Mouse (Mus musculus) mouse trophoblast stem cell (cell line): Measurements from ENCODE around the gene Dab1.

Experiments
- in situ Hi-C, 2 experiments: fragments of 300-500 bp; cut with MseI, MboI; formaldehyde crosslinking; loops; 2 replicates in 1 of 2; 3 replicates in 1 of 2; pipeline ENCODE4 v1.15.1; 2025

Dab1 gene

DNA sequence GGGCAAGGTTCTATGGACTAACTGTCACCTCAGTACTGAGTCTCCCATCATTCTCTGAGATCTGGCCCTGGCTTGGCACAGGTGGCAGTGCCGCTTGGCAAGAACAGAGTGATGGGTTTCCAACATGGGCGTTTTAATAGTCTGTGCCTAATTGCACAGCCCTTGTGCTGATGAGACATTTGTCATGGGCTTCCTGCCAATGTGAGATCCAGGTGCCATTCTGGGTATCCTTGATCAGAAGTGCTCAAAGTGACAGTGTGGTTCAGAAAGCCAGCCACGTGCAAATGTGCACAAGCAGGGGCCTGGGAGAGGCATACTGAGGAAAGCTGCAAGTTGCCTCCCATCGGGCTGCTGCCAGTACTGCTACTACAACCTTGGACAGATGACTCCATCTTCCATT is 203.5 kb downstream of the Dab1 start:
- in situ Hi-C loops: no loop called here

DNA sequence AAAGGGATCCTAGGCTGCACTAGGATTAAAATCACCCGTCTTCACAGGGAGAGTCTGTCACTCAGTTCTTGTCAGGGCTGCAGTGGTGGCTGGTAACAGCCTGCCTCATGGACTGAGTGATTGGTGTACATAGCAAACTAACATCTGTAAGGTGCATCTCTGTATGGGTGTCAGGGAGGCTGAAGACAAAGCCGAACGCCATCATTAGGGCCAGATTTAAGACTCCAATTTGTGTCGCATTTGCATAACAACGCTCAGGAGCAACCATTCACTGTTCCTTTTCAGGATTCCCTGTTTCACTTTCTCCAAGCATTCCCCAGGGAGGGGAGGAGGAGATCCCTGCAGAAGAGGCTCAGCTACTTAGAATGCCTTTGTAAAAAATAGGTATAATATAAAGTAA is 219.2 kb downstream of the Dab1 start:
- in situ Hi-C loops: no loop called here

DNA sequence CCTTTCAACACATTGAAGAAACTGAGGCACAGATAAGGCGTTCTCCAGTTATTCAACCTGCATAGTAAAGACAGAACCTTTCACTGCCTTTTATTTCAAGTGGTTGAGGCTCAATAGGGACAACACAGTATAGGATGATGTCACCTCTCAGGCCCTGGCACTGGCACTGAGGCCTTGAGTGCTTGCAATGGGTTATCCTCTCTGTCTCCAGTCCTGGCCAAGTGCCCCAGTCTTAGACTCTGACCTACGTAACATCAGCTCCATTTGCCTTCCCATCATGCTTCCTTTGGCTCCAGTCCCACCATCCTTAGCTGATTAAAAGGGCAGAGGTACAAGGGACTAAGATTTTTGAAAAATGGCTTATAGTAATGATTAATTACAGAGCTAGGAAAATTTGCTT is 220.4 kb downstream of the Dab1 start:
- in situ Hi-C loops: no loop called here

DNA sequence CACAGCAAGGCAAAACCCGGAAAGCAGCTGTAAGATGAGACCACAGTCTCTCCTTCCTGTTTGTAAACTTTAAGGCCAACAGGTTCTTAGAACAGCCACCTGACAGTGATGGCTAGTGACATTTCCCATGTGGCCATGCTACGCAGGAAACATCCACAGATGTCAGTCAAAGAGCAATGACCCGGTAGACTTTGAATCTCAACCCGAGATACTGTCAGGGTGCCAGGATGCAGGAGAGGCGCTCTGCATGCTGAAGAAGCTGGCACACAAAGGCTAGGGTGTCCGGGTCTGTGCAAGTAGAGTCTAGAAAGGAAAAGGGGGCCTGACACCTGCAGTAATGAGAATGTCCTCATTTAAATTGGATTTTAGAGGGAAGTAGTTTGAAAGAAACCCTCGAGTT is 222.0 kb downstream of the Dab1 start:
- in situ Hi-C loops: no loop called here

DNA sequence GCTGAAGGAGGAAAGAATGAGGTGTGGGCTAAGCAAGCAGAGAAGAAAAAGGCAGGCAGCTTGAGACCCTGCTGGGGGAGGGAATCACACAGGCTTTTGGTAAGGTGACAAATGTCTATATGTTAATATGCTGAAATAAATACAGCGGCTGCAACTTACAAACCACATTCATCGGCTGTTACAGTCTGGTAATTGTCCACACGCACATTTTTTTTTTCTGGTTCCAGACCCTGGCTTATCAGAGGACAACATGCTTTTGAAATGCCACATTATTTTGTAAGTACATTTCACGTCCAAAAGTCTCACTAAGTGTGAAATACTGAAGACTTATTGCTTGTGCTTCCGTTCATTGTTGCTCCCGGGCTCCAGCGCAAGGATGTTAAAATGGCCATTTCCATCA is 225.5 kb downstream of the Dab1 start:
- in situ Hi-C loops: no loop called here

DNA sequence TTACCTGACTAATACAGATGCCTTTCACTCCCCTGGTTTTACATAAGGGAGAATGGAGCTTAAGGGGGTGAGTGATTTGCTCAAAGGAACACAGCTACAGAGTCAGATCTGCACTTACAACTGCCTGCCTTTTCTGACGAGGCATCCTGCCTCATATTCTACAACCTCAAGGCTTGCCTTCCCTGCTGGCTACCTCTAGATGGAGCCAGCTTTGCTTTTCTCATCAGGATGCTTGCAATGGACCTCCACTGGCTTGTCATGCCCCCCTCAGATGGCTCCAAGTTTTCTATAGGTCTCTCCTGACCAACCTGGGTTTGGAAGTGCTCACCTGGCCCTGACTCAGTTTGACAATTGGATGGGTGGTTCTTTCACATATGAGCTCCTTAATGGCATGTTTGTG is 238.0 kb downstream of the Dab1 start:
- in situ Hi-C loops: no loop called here

DNA sequence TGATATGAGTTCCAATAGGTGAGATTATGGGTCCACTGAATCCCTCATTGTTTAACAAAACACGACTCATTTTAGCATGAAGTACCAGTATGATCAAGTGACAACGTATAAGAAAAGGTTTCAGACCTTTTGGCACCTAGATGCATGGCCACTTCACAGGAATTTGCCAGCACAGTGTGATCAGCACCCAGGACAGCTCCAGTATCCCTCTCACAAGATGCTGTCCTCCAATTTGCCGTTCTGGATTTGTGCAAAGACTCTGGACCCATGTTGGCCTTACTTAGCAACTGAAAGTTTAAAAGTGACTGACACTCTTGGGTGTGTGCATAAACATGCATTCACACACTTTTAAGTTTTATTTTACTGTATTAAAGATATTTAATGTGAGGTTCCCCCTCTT is 256.4 kb downstream of the Dab1 start:
- in situ Hi-C loops: no loop called here

DNA sequence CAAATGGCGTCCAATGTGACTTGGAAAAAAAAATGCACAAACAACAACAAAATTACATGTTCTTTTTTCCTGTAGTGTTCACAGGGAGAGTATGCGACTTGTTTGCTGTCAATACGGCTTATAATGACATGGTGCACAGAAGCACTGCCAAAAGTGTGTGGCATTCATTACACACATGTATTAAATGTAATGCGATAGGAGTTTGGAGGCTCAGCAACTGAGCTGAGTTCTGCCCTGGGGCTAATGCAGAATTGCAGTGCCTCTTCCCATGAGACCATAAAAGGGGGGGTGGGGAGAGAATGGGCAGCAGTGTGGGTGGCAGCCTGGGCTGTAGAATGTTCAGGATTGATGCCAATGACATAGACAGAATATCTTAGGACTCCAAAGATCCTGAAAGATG is 259.7 kb downstream of the Dab1 start:
- in situ Hi-C loops: no loop called here

DNA sequence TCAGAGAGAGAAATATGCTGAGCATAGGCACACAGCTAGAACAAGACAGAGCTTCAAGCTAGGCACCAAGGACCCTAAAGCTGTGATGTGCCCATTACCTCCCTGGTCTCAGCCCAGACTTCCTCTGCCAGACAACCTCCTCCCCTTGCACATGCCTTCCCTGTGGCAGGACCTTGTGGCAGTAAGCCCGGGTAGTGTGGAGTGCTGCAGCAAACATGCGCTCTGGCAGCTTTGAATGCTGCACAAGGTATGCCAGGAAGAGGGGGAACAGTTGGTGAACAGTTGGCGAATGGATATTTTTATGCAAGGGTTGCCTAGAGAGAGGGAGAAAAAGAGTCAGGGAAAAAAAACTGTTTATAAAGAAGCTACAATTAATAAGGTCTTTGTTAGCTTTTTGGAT is 262.5 kb downstream of the Dab1 start:
- in situ Hi-C loops: no loop called here

DNA sequence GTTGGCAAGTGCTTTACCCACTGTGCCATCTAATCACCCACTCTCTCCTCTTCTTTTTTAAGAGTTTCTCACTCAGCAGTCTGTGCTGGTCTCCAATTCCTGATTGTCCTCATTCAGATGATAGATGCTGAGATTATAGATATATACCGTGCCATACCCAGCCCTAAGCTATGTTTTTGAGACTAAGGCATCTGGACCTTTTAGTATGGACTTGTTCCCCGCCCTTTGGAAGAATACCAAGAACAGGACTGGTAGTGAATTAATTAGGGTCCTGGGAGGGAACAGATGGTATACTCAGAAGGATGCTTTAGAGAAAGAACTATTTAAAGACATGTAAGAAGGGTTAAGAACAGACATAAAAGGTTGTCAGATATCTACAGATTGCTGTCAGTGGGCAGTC is 268.9 kb downstream of the Dab1 start:
- in situ Hi-C loops: no loop called here

DNA sequence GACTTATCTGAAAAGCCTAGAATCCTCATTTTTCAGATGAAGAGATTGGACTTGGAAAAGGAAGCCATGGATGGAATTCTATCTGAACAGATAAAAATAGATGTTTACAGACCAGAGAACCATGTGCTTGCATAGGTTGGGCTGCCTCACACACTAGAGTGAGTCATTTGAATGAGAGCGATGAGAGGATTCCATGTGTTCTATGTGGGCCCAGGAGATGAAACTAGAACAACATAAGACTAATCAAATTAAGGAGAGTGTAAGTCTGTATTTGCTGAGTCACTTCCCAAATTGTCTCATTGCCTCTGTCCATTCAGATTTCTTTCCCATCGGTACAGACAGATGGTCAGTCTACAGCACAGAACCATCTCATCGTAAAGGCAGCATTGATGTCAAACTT is 270.0 kb downstream of the Dab1 start:
- in situ Hi-C loops: no loop called here

DNA sequence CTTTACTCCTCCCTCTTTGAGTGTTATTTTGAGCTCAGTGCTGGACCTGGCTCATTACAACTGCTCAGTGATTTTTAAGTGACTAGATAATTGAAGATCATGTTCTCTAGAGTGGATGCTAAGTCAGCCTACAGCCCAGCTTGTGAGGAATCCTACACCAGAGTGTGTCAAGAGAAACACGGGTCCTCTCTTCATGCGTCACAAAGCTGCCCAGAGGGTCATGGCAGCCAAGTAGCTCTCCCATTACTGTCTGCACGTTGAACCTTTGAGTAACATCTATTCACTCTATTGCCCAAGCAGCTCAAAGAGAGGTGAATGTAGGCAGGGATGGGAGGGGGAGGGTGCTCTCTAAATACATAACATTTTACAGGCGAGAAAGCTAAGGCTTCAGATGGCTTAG is 277.6 kb downstream of the Dab1 start:
- in situ Hi-C loops: no loop called here

DNA sequence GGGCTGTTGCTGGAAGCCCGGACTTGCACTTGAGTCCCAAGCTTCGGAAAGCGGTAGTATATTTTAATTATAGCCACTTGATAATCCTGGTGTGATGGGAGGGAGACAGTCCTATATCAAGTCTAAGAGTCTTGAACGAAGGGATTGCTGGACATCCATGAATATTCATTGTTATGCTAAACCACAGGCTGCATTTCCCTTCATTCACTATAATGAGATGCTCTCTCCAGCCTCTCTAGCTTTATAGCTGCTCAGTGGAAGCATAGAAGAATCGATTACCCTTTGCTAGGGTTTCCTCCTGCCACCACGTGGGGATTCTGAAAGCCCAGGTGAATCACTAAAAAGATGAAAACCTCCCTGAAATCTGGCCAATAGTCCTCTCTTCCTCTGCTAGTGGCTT is 278.5 kb downstream of the Dab1 start:
- in situ Hi-C loops: no loop called here

DNA sequence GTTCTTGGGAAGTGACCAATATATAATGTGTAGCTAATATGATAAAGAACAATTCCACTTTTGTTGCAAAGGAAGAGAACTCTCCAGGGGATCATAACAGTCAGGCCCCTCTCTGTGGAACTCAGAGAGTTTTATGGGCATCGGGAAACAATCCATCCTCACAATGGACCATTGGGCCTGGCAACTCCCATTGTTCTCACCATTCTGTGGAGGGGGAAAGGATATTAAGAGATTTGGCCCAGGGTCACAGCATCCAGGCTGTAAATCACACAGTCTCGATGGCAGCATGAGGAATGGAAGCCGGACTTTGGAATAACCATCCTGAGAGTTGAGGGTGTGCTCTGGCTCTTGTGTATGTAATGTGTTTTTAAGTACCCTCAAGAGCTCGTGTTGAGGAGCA is 292.3 kb downstream of the Dab1 start:
- in situ Hi-C loops: no loop called here

DNA sequence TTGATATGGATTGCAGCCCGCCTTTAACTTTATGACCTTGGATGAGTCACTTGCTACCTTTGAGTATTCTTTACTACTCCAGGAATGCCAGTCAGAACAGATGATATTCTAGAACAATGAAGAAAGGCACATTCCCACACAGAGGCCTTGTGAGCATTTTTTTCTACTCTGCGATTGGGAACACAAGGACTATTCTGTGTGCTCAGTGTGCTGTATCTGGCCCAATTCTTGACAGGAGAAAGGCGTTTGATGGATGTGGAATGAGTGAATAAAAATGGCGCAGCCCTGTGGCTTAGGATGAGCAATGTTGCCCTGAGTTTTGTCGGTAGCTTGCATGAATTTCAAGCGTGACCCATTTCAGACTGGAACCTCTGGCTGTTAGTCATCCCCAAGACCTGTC is 292.9 kb downstream of the Dab1 start:
- in situ Hi-C loops: no loop called here

DNA sequence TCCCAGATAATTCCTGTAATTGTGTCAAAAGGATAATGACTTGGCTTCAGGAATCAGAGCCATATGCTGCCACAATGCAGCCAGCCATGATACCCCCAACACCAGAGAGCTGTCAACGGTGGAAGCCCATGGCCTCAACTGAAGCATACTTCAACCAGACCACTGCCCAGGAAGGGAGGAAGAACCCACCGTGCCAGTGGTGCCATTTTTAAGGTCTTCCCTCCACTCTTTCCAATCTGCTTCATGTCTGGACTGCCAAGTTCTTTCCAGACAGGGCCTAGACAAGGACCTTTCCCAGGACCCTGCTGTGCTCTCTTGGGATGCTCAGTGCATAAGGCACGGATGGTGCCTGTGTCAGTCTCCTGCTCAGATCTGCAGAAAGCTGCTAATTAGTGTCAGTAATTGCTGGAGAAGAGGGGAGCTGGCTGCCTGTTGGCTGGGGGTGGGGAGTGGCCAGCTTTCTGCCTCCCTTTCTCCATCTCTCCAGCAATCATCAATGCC is 303.3 kb downstream of the Dab1 start:
- in situ Hi-C loops: no loop called here

DNA sequence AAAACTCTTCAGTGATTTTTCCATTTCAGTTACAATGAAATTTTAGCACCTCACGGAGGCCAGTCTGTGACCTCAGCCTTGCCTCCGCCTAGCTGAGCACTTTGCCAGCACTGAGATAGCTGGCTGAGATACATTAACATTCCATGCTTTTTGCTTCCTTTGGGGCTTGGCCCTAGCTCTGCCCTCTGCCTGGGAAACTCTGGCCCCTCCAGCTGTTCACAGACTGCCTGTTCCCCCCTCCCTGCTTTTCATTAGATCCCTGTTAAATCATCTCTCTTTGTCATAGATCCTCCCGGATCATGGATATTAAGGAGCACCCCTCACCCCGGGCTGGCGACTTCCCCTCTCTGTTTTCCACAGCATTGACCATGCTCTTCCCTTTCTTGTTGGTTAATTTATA is 307.5 kb downstream of the Dab1 start:
- in situ Hi-C loops: no loop called here

DNA sequence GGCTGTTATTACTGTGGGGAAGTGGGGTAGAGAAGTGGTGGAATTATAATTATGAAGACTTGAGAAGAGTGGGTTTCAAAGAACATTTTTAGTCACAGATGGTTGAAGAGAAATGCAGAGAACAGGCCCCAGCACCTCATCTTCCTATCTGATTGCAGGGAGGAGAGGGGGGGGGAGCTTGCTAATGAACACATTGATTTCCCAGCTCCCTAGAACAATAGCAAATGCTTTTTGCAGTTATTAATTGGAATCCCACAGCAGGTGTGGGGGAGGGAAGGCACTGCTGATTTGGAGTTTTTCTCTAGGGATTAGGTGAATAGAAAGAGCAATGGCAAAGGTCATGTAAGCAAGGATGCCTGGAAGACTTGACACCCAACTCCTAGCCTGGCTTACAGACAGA is 310.5 kb downstream of the Dab1 start:
- in situ Hi-C loops: no loop called here

DNA sequence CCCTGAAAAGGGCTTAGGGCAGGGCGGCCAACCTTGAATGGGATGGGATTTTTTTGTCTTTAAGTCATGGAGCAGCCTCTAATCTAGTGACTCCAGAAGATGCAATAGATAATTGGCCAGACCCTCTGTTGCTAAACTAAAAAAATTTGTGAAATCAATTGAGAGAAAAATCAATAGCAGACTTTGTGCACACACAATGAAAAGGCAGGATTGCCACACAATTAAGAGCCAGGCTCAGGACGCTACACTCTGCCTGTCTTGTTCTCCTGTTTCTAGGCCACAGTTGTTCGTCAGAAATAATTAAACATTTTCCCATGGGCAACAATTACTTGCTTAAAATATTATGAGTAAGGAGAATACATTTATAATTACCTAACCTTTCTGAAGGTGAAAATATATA is 315.2 kb downstream of the Dab1 start:
- in situ Hi-C loops: no loop called here

DNA sequence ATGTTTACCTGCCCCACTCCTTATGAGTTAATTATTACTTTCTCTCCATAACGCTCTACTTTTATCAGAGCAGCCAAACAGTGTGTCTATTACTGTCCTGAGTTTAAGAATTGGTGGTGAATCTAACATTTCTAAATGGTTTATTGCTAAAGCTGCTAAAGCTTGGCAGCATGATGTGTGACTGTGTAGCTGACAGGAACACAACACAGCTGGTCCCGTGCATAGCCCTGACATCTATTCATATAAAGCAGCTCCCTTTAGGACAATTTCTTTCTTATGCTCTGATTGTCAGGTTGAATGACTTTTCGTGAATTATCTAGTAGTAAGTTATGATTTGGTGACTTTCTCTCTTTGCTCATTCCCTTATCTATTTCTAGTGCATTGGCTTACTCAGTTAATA is 329.1 kb downstream of the Dab1 start:
- in situ Hi-C loops: no loop called here

DNA sequence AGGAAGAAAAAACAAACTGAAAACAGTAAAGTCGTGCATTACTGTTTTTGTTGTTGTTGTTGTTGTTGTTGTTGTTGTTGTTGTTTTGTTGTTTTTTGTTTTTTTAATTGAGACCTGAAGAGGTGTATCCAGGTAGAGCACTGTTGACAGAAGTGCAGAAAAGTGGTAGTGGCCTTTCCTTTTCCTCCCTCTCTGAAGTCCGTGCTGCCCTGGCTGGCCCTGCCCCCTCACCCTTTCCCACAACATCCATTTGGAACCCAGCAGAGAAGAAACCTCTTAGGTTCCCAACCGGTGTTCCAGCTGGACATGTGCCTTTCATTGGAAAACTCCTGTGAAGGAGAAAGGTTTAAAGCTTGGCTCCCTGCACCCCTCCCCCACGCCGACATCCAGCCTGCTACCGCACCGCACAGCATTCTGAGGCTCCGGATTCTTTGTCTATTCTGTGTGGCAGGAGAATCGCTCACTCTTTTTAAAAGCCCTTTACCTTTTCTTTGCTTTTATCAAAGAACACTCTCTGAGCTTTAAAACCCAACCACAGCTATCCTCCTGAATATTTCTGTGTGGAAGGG is 334.6 kb downstream of the Dab1 start:
- in situ Hi-C loops: no loop called here

DNA sequence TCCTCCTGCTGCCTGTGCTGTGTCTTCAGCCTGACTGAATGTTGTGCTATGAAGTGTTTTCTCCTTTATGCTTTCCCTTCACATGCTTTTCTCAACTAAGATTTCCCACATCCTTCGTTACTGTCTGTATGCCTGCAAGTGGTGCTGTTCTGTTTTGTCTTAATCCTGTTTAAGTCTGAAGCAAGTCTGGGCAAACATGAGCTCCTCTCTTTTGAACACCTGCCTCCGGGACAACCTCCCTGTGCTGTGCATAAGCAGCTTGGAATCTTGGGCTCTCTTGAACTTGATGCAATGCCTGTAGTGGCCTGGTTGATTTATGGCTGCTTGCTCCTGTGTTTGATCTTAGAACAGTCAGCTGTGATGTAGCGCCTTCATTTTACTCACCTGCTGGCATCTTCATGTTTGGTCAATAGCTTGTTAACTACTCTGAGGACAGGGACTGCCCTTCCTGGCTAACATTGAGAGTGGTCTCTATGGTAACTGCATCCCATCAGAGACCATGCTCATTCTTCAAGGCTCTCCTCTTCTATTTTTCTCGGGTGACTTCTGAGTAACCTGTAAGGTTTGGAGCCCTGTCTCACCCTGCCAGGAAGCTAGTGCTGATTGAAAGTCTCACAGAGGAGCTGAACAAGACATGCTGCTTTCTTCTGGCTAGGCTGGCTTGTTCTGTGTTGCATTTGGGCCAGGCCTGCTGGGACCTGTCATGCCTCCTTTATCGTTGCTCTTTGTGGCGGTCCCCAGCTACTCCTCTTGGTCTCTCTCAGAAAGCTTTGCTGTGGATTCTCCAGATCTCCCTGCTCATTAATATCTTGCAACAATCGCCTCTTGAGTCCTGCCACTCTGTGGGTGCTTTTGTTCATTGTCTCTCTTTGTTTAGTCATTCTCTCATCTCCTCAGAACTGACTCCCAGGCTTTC is 342.2 kb downstream of the Dab1 start:
- in situ Hi-C loops: no loop called here

DNA sequence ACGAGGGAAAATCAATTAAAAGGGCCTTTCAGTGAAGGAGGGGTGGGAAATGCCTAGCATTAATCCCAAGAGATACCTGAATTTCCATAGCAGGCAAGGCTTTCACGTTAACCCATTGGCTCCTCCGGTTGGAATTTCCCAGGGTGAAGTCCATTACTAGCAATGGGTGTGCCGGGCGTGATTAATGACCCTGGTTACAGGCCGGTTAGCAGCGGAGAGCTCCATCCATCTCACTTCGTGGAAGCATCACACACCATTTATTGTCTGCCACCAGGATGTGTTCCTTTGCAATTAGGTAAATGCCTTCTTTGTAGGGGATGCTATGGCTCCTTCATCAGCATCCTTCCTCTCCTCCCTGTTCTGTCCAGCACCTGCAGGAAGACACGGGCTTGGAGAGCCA is 350.7 kb downstream of the Dab1 start:
- in situ Hi-C loops: no loop called here
